Mouse (Mus musculus): ENCODE measurements around the gene Tacc2.

DNA sequence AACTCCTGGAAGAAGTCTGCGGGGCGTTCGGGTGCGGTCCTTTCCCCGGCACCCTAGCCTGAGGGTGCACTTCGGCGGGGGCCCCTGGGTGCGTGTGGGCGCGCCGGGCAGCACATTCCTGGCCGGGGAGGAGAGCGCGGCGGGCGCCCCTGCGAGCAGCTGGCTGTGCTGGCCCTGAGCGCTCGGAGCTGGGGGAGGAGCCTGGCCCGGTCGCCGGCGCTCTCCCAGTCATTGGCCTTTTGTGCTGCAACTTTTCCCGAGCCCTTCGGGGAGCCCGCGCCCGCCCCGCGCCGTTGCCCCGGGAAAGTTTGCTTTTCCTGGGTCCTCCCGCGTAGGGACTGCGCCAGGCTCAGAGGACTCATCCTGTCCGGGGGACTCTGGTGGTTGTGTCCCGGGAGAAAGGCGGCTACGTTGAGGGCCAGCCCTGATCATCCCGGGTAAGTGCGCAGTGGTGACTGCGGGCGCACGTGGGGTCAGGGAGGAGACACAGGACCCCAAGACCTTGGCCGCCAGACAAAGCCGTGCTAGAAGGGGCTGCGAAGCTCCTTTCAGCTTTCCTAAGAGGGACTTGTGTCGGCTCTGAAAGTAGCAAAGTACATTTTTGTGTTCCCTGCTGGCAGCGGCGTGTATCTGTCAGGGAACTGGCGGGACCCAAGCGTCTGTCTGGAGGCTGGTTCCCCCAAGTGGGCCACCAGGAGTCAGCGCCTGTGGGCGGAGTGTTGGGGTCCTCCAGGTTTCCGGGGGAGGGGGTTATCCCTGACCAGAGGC, 68.9 kb downstream of the Tacc2 start:
- TF ChIP-seq TAL1 (IDR thresholded peaks at IDR 0.05; ENCODE audit: low read length) = no peak
- TF ChIP-seq GATA1 (IDR thresholded peaks at IDR 0.05; ENCODE audit: low read length) = no peak
